Mouse (Mus musculus) layer of hippocampus, adult 6 months (tissue): ENCODE data around the gene Ankzf1. TPM values are rescaled to one million over a fixed set of nuclear protein-coding genes. Genes with fewer than 3 reads are reported as not detected.

Experiments used
- long read RNA-seq, 2 experiments: library from polyadenylated mRNA; unstranded; transcript quantifications; one replicate each; pipeline ENCODE4 v2.0.0; 2019 to 2020
- microRNA-seq: library from miRNA; unstranded; fragments of <30 nt; microRNA quantifications from one replicate; pipeline ENCODE4 v1.2.0, GENCODE M21; 2020
- polyA plus RNA-seq: library from polyadenylated mRNA; unstranded; fragments of <200 nt; fragmentation: Nextera tagmentation; gene quantifications from 2 replicates; pipeline ENCODE4 v1.2.3, GENCODE M21; 2021

Gene Ankzf1
- polyA plus RNA-seq = 9.8 and 11.1 TPM in 2 replicates
- long read RNA-seq, experiment 1, partial matches to known transcripts = 4 of 10 reads
- long read RNA-seq, experiment 1, other reads (novel, unspliced or antisense) = 1 of 10 reads
- long read RNA-seq, experiment 2, transcript Ankzf1-208 (13 exons, 2,739 nt) = major isoform, 16 of 88 reads
- long read RNA-seq, experiment 2, partial matches to known transcripts = 12 of 88 reads
- long read RNA-seq, experiment 2, other reads (novel, unspliced or antisense) = 56 of 88 reads

GRCm38 (mm10) chr1:75191622-75192402 is at the start of gene Ankzf1, which contains the start of gene Atg9a:
Ankzf1 (plus strand) TSS chr1:75192151.
Atg9a (minus strand) TSS chr1:75192196.

GRCm38 (mm10) chr1:75142301-75143261 is 49.4 kb upstream of the Ankzf1 start, which contains the start of the genes Cnppd1 and Retreg2:
Cnppd1 (minus strand) TSS chr1:75142711.
Retreg2 (plus strand) TSS chr1:75142778.

GRCm38 (mm10) chr1:75168472-75169464 is 23.2 kb upstream of the Ankzf1 start, which contains the start of gene Zfand2b:
Zfand2b (plus strand) TSS chr1:75168646.

GRCm38 (mm10) chr1:75180105-75180590 is 11.8 kb upstream of the Ankzf1 start, which contains the start of gene Abcb6:
Abcb6 (minus strand) TSS chr1:75180392.

GRCm38 (mm10) chr1:75210136-75211087 is 18.5 kb downstream of the Ankzf1 start, which contains the start of the genes Glb1l and Stk16:
Glb1l (minus strand) TSS chr1:75210813.
Stk16 (plus strand) TSS chr1:75210838.

GRCm38 (mm10) chr1:75219531-75219930 is 27.6 kb downstream of the Ankzf1 start, which contains the start of gene Tuba4a:
Tuba4a (minus strand) TSS chr1:75219865.

GRCm38 (mm10) chr1:75231664-75232152 is 39.8 kb downstream of the Ankzf1 start, which contains the start of gene A630095N17Rik:
A630095N17Rik (minus strand) TSS chr1:75232102.

GRCm38 (mm10) chr1:75236117-75237050 is 44.4 kb downstream of the Ankzf1 start, which contains the start of gene Dnajb2:
Dnajb2 (plus strand) TSS chr1:75236406.

Small RNA genes lying within 50 kb of the gene (microRNA-seq; reads per million reads assigned to microRNA genes)
- not detected for gene Gm27943

Other genes starting within 250 kb of the Ankzf1 start
- 0.14 TPM in 1 of 2 replicates, not detected in the other for gene Ihh, start 240.5 kb upstream of the Ankzf1 start, polyA plus RNA-seq
- gene Nhej1, start 67.0 kb upstream of the Ankzf1 start, polyA plus RNA-seq = 3.3 and 3.6 TPM in 2 replicates
- 1.0 and 1.5 TPM in 2 replicates for gene Slc23a3, start 58.3 kb upstream of the Ankzf1 start, polyA plus RNA-seq
- gene Cnppd1, start 49.4 kb upstream of the Ankzf1 start, polyA plus RNA-seq = 7.4 and 10.8 TPM in 2 replicates
- 70.3 and 86.5 TPM in 2 replicates for gene Retreg2, start 49.4 kb upstream of the Ankzf1 start, polyA plus RNA-seq
- 38.0 and 45.0 TPM in 2 replicates for gene Zfand2b, start 23.5 kb upstream of the Ankzf1 start, polyA plus RNA-seq
- 12.8 and 13.0 TPM in 2 replicates for gene Abcb6, start 11.8 kb upstream of the Ankzf1 start, polyA plus RNA-seq
- 44.9 and 48.7 TPM in 2 replicates for gene Atg9a, start within 50 bp of the Ankzf1 start, polyA plus RNA-seq
- gene Glb1l, start 18.7 kb downstream of the Ankzf1 start, polyA plus RNA-seq = 2.3 and 3.4 TPM in 2 replicates
- gene Stk16, start 18.7 kb downstream of the Ankzf1 start, polyA plus RNA-seq = 78.9 and 82.4 TPM in 2 replicates
- gene Tuba4a, start 27.7 kb downstream of the Ankzf1 start, polyA plus RNA-seq = 181 and 191 TPM in 2 replicates
- gene A630095N17Rik, start 40.0 kb downstream of the Ankzf1 start, polyA plus RNA-seq = not detected in 2 replicates
- gene Dnajb2, start 44.3 kb downstream of the Ankzf1 start, polyA plus RNA-seq = 46.9 and 49.3 TPM in 2 replicates
- gene Ptprn, start 72.4 kb downstream of the Ankzf1 start, polyA plus RNA-seq = 65.6 and 80.8 TPM in 2 replicates
- 215 and 219 TPM in 2 replicates for gene Resp18, start 86.3 kb downstream of the Ankzf1 start, polyA plus RNA-seq
- 68.5 and 77.2 TPM in 2 replicates for gene Dnpep, start 125.8 kb downstream of the Ankzf1 start, polyA plus RNA-seq
- gene Des, start 168.2 kb downstream of the Ankzf1 start, polyA plus RNA-seq = 1.2 TPM in 2 replicates
- gene Speg, start 183.1 kb downstream of the Ankzf1 start, polyA plus RNA-seq = 50.9 and 52.6 TPM in 2 replicates
- 28.5 and 31.3 TPM in 2 replicates for gene Gmppa, start 243.8 kb downstream of the Ankzf1 start, polyA plus RNA-seq